Mouse (Mus musculus) lung, adult 2 months (tissue): ENCODE data around the gene Nedd4.

Experiments used
- CTCF ChIP-seq: fragments of 200-500 bp; IDR thresholded peaks from 2 replicates; pipeline ENCODE4 v1.5.1; 2011; ENCODE audit warnings: mild to moderate bottlenecking, low read length, control low read depth; ENCODE audit not compliant: insufficient read depth
- POLR2A ChIP-seq: fragments of 200-500 bp; IDR thresholded peaks from 2 replicates; pipeline ENCODE4 v1.6.1; 2011; ENCODE audit warnings: low read depth, mild to moderate bottlenecking, control low read depth, low read length, borderline replicate concordance; ENCODE audit errors: extremely low read depth

DNA sequence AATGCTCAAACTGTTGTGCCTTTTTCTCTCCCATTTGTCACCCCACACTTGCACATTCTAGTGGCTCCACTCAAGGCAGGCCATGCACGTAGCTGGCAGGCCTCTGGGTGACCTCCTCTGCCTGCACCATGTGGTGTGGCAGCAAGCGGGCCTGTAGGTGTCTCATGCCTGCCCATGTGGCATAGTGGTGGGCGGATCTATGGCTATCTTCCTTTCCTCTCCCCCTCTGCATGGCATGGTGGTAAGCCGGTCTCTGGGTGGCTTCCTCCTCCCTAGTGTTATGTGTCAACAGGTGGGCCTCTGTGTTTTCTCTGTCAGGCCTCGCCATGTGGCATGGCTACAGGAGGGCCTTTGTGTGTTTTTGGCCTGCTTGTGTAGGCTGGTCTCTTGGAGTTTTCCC lies 6.5 kb upstream of the Nedd4 start:
- TF ChIP-seq POLR2A (no peak), CTCF (no peak)
